8 mouse cellular contexts compared by ENCODE assay signal in genomic region chr4:135150031-135150801, GRCm38 (mm10). TPM values are rescaled to one million over a fixed set of nuclear protein-coding genes. Genes with fewer than 3 reads are reported as not detected.
DNase-seq lines count a peak whose midpoint lies in the region; ATAC-seq and TF ChIP-seq lines count a peak whose summit lies in the region.

No protein-coding gene starts in this region.

- H3K27ac ChIP-seq in heart, embryonic 12.5 days (ENCODE audit: poor library complexity, severe bottlenecking) = no peak overlapping the region
- no peak overlapping the region for H3K27ac ChIP-seq in liver, postnatal 0 days (ENCODE audit: low read depth)

- no peak overlapping the region for H3K9ac ChIP-seq in heart, embryonic 12.5 days
- no peak overlapping the region for H3K9ac ChIP-seq in liver, postnatal 0 days (replicated peaks)

- no peaks in the 10 kb centered on the region for H3K9me3 ChIP-seq in heart, embryonic 12.5 days (replicated peaks)
- H3K9me3 ChIP-seq in liver, postnatal 0 days (ENCODE audit: low read length) = no peaks in the 10 kb centered on the region

- peak overlapping the region; percentile 16; the same call in 1 of the 2 replicates for H3K4me3 ChIP-seq in heart, embryonic 12.5 days
- H3K4me3 ChIP-seq in liver, postnatal 0 days (ENCODE audit: low read depth, low read length) = no peak overlapping the region

- no peaks in the 10 kb centered on the region for H3K36me3 ChIP-seq in heart, embryonic 12.5 days
- H3K36me3 ChIP-seq in liver, postnatal 0 days (replicated peaks; ENCODE audit: insufficient read depth, low read length) = no peaks in the 10 kb centered on the region

- peak; percentile 92 for TF ChIP-seq CTCF in liver, postnatal 0 days (IDR thresholded peaks at IDR 0.05; ENCODE audit: low read depth)

- ATAC-seq in heart, embryonic 12.5 days (ENCODE audit: insufficient number of reproducible peaks, low FRiP score) = no peak
- peak; percentile 57 for ATAC-seq in liver, postnatal 0 days

- no peak for TF ChIP-seq EP300 in liver, postnatal 0 days (IDR thresholded peaks at IDR 0.05; ENCODE audit: low read depth)

- 3% methylated on average over 32 of the region's 32 CpGs for WGBS in heart, embryonic 12.5 days
- WGBS in liver, postnatal 0 days (ENCODE audit: insufficient replicate concordance) = 6% methylated on average over 32 of the region's 32 CpGs

- peak overlapping the region; percentile 43; the same call in 1 of the 2 replicates for H3K4me2 ChIP-seq in heart, embryonic 12.5 days
- H3K4me2 ChIP-seq in liver, postnatal 0 days (ENCODE audit: low read depth, low read length) = peak overlapping the region; percentile 40; the same call in 1 of the 2 replicates

- H3K27me3 ChIP-seq in heart, embryonic 12.5 days (replicated peaks) = peaks cover 100% of the 10 kb centered on the region
- H3K27me3 ChIP-seq in liver, postnatal 0 days (ENCODE audit: insufficient read depth, low read length) = peaks cover 83% of the 10 kb centered on the region

- peaks cover 28% of the 10 kb centered on the region; the same call in 1 of the 2 replicates for H3K4me1 ChIP-seq in heart, embryonic 12.5 days (replicated peaks)
- peaks cover 14% of the 10 kb centered on the region for H3K4me1 ChIP-seq in liver, postnatal 0 days (ENCODE audit: insufficient read depth)

- DNase-seq in B cell, adult 2 months = peak; percentile 90
- peak; percentile 60 to 66 for DNase-seq in adrenal gland, adult 18-20 months (ENCODE audit: low spot score in 2 of 2)
- peak; percentile 59 for DNase-seq in embryo, embryonic 11.5 days (ENCODE audit: low read depth, low spot score)
- DNase-seq in kidney, postnatal 25 days = peak; percentile 70 to 74
- DNase-seq in liver, postnatal 0 days = peak; percentile 81
- peak; percentile 86 for DNase-seq in retina, embryonic 14.5 days (ENCODE audit: low spot score)
- DNase-seq in thymus, postnatal 4 days = peak; percentile 96

RNA-seq across cellular contexts. Expression of gene Runx3, which starts 29.8 kb away (rescaled TPM):
- 1 to 10 TPM; 2.3 to 4.8 TPM for total RNA-seq in adrenal gland, adult 18-20 months (2021)
- 0.04 and 0.06 TPM in 2 replicates for polyA plus RNA-seq in heart, embryonic 12.5 days (2016; fragmentation: Nextera tagmentation; extraction: Ambion mirVana)
- polyA plus RNA-seq in liver, postnatal 0 days (2015; fragmentation: Nextera tagmentation; extraction: Ambion mirVana) = 0.39 and 0.46 TPM in 2 replicates
